Mouse (Mus musculus) C2C12 (cell line): ENCODE measurements around the gene Slc17a5. TPM values are rescaled to one million over a fixed set of nuclear protein-coding genes. Genes with fewer than 3 reads are reported as not detected.

Experiments used
- H3K27me3 ChIP-seq: one replicate; pipeline ENCODE4 v1.6.1; 2011; ENCODE audit not compliant: control insufficient read depth, insufficient read depth, insufficient read length
- H3K36me3 ChIP-seq: one replicate; pipeline ENCODE4 v1.6.1; 2011; ENCODE audit not compliant: control insufficient read depth, insufficient read depth
- H3K4me3 ChIP-seq: one replicate; pipeline ENCODE4 v1.5.1; 2011; ENCODE audit warnings: mild to moderate bottlenecking, control low read depth; ENCODE audit not compliant: poor library complexity, insufficient read depth, severe bottlenecking
- H3K79me2 ChIP-seq: one replicate; pipeline ENCODE4 v1.6.1; 2011; ENCODE audit not compliant: control insufficient read depth, insufficient read depth
- H3K79me3 ChIP-seq: one replicate; pipeline ENCODE4 v1.6.1; 2011; ENCODE audit warnings: low read depth, control low read depth
- H3ac ChIP-seq: one replicate; pipeline ENCODE3; 2011; ENCODE audit warnings: low read depth; ENCODE audit not compliant: control insufficient read depth, insufficient read length
- CEBPB ChIP-seq: IDR thresholded peaks from one replicate; pipeline ENCODE4 v1.6.1; 2011; ENCODE audit warnings: low read depth, mild to moderate bottlenecking, control low read depth, moderate library complexity
- CTCF ChIP-seq: IDR thresholded peaks from one replicate; pipeline ENCODE4 v1.5.1; 2011; ENCODE audit not compliant: control insufficient read depth, insufficient read depth, insufficient read length
- FOSL1 ChIP-seq: IDR thresholded peaks from one replicate; pipeline ENCODE4 v1.8.0; 2011; ENCODE audit warnings: mild to moderate bottlenecking, low read length; ENCODE audit not compliant: poor library complexity, insufficient read depth, severe bottlenecking
- MAX ChIP-seq: IDR thresholded peaks from one replicate; pipeline ENCODE4 v1.6.1; 2011; ENCODE audit warnings: mild to moderate bottlenecking, control low read depth
- MYOD1 ChIP-seq: IDR thresholded peaks from one replicate; pipeline ENCODE4 v1.6.1; 2011; ENCODE audit warnings: low read depth; ENCODE audit not compliant: control insufficient read depth, insufficient read length
- MYOG ChIP-seq: IDR thresholded peaks from one replicate; pipeline ENCODE4 v1.6.1; 2011; ENCODE audit not compliant: control insufficient read depth, insufficient read length; ENCODE audit errors: extremely low read depth
- USF1 ChIP-seq: IDR thresholded peaks from one replicate; pipeline ENCODE4 v1.6.1; 2011; ENCODE audit warnings: low read depth, mild to moderate bottlenecking, control low read depth, moderate library complexity
- polyA plus RNA-seq: library from polyadenylated mRNA; unstranded; fragments of >200 nt; fragmentation: generic; extraction: Trizol; gene quantifications from one replicate; pipeline ENCODE4 v1.2.1, GENCODE M21; 2012; ENCODE audit warnings: missing spikeins

Gene Slc17a5
- polyA plus RNA-seq, 1 experiment = 3.7 TPM

GRCm38 (mm10) chr9:78595257-78595656, 7.4 kb upstream of the Slc17a5 start:
- no peak overlapping the region for H3ac ChIP-seq
- no peak overlapping the region for H3K4me3 ChIP-seq
- no peaks in the 10 kb centered on the region for H3K79me3 ChIP-seq
- H3K79me2 ChIP-seq = no peaks in the 10 kb centered on the region
- no peaks in the 10 kb centered on the region for H3K36me3 ChIP-seq
- TF ChIP-seq CEBPB (no peak), FOSL1 (no peak), CTCF (no peak), MYOG (no peak)
- H3K27me3 ChIP-seq = no peaks in the 10 kb centered on the region

GRCm38 (mm10) chr9:78590471-78590870, 2.6 kb upstream of the Slc17a5 start:
- Histone ChIP-seq H3K27me3 (no peaks in the 10 kb centered on the region), H3K36me3 (no peaks in the 10 kb centered on the region), H3K79me2 (no peaks in the 10 kb centered on the region), H3K4me3 (no peak overlapping the region), H3ac (no peak overlapping the region), H3K79me3 (no peaks in the 10 kb centered on the region)
- TF ChIP-seq MYOG = no peak
- TF ChIP-seq CEBPB = no peak
- TF ChIP-seq MAX = no peak
- TF ChIP-seq CTCF = no peak
- TF ChIP-seq USF1 = no peak
- TF ChIP-seq FOSL1 = no peak
- no peak for TF ChIP-seq MYOD1

- TF ChIP-seq USF1 (peak; percentile 43), MAX (no peak)
- no peaks in the 10 kb centered on the region for H3K79me3 ChIP-seq
- H3K79me2 ChIP-seq = no peaks in the 10 kb centered on the region
- no peak overlapping the region for H3ac ChIP-seq
- H3K36me3 ChIP-seq = no peaks in the 10 kb centered on the region
- H3K27me3 ChIP-seq = no peaks in the 10 kb centered on the region
- H3K4me3 ChIP-seq = peak overlapping the region; percentile 15
These were observed 681 bp upstream of the Slc17a5 start for GRCm38 (mm10) chr9:78588411-78589033.

GRCm38 (mm10) chr9:78587218-78587883, 490 bp downstream of the Slc17a5 start:
- no peaks in the 10 kb centered on the region for H3K79me2 ChIP-seq
- peak overlapping the region; percentile 86 for H3ac ChIP-seq
- H3K36me3 ChIP-seq = no peaks in the 10 kb centered on the region
- TF ChIP-seq MAX (no peak), MYOG (no peak), CTCF (no peak), MYOD1 (no peak), CEBPB (no peak), FOSL1 (no peak), USF1 (no peak)
- no peaks in the 10 kb centered on the region for H3K27me3 ChIP-seq
- no peaks in the 10 kb centered on the region for H3K79me3 ChIP-seq
- peak overlapping the region; percentile 49 for H3K4me3 ChIP-seq

GRCm38 (mm10) chr9:78579644-78580396, 8.0 kb downstream of the Slc17a5 start:
- Histone ChIP-seq H3K79me3 (no peaks in the 10 kb centered on the region), H3K27me3 (no peaks in the 10 kb centered on the region), H3ac (no peak overlapping the region), H3K36me3 (no peaks in the 10 kb centered on the region), H3K4me3 (no peak overlapping the region), H3K79me2 (no peaks in the 10 kb centered on the region)
- TF ChIP-seq CEBPB = no peak
- TF ChIP-seq CTCF = no peak
- no peak for TF ChIP-seq MYOG
- TF ChIP-seq USF1 = no peak
- no peak for TF ChIP-seq MAX
- TF ChIP-seq MYOD1 = no peak
- TF ChIP-seq FOSL1 = no peak

- H3ac ChIP-seq = no peak overlapping the region
- no peaks in the 10 kb centered on the region for H3K79me3 ChIP-seq
- H3K27me3 ChIP-seq = no peaks in the 10 kb centered on the region
- no peak overlapping the region for H3K4me3 ChIP-seq
- H3K79me2 ChIP-seq = no peaks in the 10 kb centered on the region
- TF ChIP-seq USF1 (no peak), MYOD1 (no peak)
- H3K36me3 ChIP-seq = no peaks in the 10 kb centered on the region
These were observed 9.0 kb downstream of the Slc17a5 start for GRCm38 (mm10) chr9:78578824-78579223.
